In the genomic region with DNA sequence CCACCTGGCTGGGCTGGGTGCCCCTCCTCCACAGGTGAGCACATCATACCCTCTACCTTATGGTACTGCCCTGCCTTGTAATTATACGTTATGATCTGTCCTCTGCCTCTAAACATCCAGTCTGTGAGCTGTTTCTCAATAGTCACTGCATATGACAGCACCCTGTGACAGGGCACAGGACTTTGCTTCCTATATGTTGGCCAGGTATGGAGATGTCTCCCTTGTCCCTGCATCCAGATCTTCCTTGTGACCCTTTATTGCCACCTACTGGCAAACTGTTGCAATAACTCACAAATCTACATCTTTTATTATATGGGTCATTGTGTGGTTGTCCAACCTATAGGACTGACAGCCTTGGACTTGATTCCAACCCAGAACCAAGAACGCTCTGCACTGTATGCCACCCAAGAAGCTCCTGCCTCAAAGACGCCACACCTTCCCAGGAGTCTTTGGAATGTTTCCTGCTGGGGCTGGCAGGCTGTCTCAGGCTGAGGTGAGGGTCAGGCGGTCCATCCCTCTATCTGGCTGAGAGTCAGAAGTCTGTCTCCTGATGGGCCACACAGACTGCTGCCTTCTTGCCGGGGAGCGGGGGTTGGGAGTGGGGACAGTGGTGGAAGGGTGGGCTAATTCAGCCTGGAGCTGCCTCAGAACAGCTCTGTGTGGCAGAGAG, we compare ENCODE assay signal across 7 mouse cellular contexts. TPM values are rescaled to one million over a fixed set of nuclear protein-coding genes. Genes with fewer than 3 reads are reported as not detected.
DNase-seq lines count a peak whose midpoint lies in the region; ATAC-seq and TF ChIP-seq lines count a peak whose summit lies in the region.

No protein-coding gene starts in this region.

- H3K4me2 ChIP-seq in heart, embryonic 11.5 days: no peak overlapping the region
- H3K4me2 ChIP-seq in kidney, embryonic 16.5 days (replicated peaks; ENCODE audit: low read depth, low read length): no peak overlapping the region
- H3K4me2 ChIP-seq in lung, embryonic 14.5 days: no peak overlapping the region

- peak; percentile 57 for TF ChIP-seq RAD21 in MEL (IDR thresholded peaks at IDR 0.05; ENCODE audit: low read depth, low read length)

- no peak for TF ChIP-seq EP300 in MEL (IDR thresholded peaks at IDR 0.05; ENCODE audit: low read depth in 1 of 2, low read length in 2 of 2)

- H3K9me3 ChIP-seq in MEL (replicated peaks; ENCODE audit: insufficient read depth, low read length): no peaks in the 10 kb centered on the region
- no peaks in the 10 kb centered on the region for H3K9me3 ChIP-seq in heart, embryonic 11.5 days (replicated peaks; ENCODE audit: control insufficient read depth, low read length)
- no peaks in the 10 kb centered on the region for H3K9me3 ChIP-seq in kidney, embryonic 16.5 days (ENCODE audit: low read length)
- H3K9me3 ChIP-seq in lung, embryonic 14.5 days (ENCODE audit: low read depth, low read length): no peaks in the 10 kb centered on the region

- no peak for TF ChIP-seq POLR2A in MEL (IDR thresholded peaks at IDR 0.05; ENCODE audit: control insufficient read depth in 1 of 2, insufficient read depth in 1 of 2, low read depth in 1 of 2, low read length in 2 of 2, poor library complexity in 1 of 2)

- no peaks in the 10 kb centered on the region for H3K79me2 ChIP-seq in MEL (ENCODE audit: control insufficient read depth, insufficient read depth, low read length, poor library complexity)

- no peak overlapping the region for H3K9ac ChIP-seq in MEL (ENCODE audit: control insufficient read depth, low read depth, low read length, poor library complexity, severe bottlenecking)
- H3K9ac ChIP-seq in heart, embryonic 11.5 days (ENCODE audit: low read depth, low read length): no peak overlapping the region
- no peak overlapping the region for H3K9ac ChIP-seq in kidney, embryonic 16.5 days (replicated peaks; ENCODE audit: low read length)
- no peak overlapping the region for H3K9ac ChIP-seq in lung, embryonic 14.5 days

- no peaks in the 10 kb centered on the region for H3K4me1 ChIP-seq in MEL (ENCODE audit: control insufficient read depth in 1 of 2, insufficient read depth in 2 of 2, low read length in 2 of 2)
- H3K4me1 ChIP-seq in heart, embryonic 11.5 days (ENCODE audit: control insufficient read depth, insufficient read depth, low read length): peaks cover 6% of the 10 kb centered on the region; the same call in 1 of the 2 replicates
- 0 out of 2 replicates have a peak, but pooled peaks cover 3% of the 10 kb centered on the region for H3K4me1 ChIP-seq in kidney, embryonic 16.5 days (ENCODE audit: insufficient read depth, low read length)
- no peaks in the 10 kb centered on the region for H3K4me1 ChIP-seq in lung, embryonic 14.5 days (ENCODE audit: insufficient read depth)

- no peak overlapping the region for H3K27ac ChIP-seq in MEL (ENCODE audit: control insufficient read depth, low read depth, low read length)
- no peak overlapping the region for H3K27ac ChIP-seq in heart, embryonic 11.5 days (ENCODE audit: low read depth, low read length)
- H3K27ac ChIP-seq in kidney, embryonic 16.5 days (ENCODE audit: low read length): no peak overlapping the region
- no peak overlapping the region for H3K27ac ChIP-seq in lung, embryonic 14.5 days (ENCODE audit: low read depth)

- peak; percentile 22 to 61 (median 55); a peak in 5 of 6 replicates for TF ChIP-seq CTCF in MEL (IDR thresholded peaks at IDR 0.05 in 2 of 3, conservative IDR thresholded peaks at IDR 0.05 in 1 of 3; ENCODE audit: control insufficient read depth in 1 of 3, insufficient read depth in 1 of 3, low read depth in 2 of 3, low read length in 3 of 3, poor library complexity in 1 of 3, severe bottlenecking in 1 of 3)
- peak; percentile 91 for TF ChIP-seq CTCF in lung, embryonic 14.5 days (IDR thresholded peaks at IDR 0.05; ENCODE audit: low read depth)

- H3K4me3 ChIP-seq in MEL (ENCODE audit: control insufficient read depth in 1 of 2, insufficient read depth in 1 of 2, low read depth in 2 of 2, low read length in 2 of 2): no peak overlapping the region
- H3K4me3 ChIP-seq in heart, embryonic 11.5 days (ENCODE audit: low read depth, low read length): no peak overlapping the region
- no peak overlapping the region for H3K4me3 ChIP-seq in kidney, embryonic 16.5 days (ENCODE audit: low read length)
- H3K4me3 ChIP-seq in lung, embryonic 14.5 days (ENCODE audit: low read depth, low read length): no peak overlapping the region

- no peaks in the 10 kb centered on the region for H3K27me3 ChIP-seq in MEL (ENCODE audit: control insufficient read depth in 1 of 2, insufficient read depth in 2 of 2, low read length in 2 of 2)
- no peaks in the 10 kb centered on the region for H3K27me3 ChIP-seq in heart, embryonic 11.5 days (ENCODE audit: control insufficient read depth, insufficient read depth, low read length)
- H3K27me3 ChIP-seq in kidney, embryonic 16.5 days (ENCODE audit: insufficient read depth, low read length): no peaks in the 10 kb centered on the region
- H3K27me3 ChIP-seq in lung, embryonic 14.5 days (ENCODE audit: insufficient read depth, low read length): no peaks in the 10 kb centered on the region

- 36% methylated on average over 6 of the region's 6 CpGs for WGBS in heart, embryonic 11.5 days (ENCODE audit: insufficient replicate concordance)
- WGBS in kidney, embryonic 16.5 days: 42% methylated on average over 6 of the region's 6 CpGs
- WGBS in lung, embryonic 14.5 days: 13% methylated on average over 6 of the region's 6 CpGs

- DNase-seq in A20 (ENCODE audit: low read depth, low spot score): peak; percentile 41
- peak; percentile 33 for DNase-seq in MEL (ENCODE audit: low read depth, low spot score)
- peak; percentile 66 to 80 for DNase-seq in cerebellum, postnatal 14 days
- DNase-seq in lung, embryonic 14.5 days: peak; percentile 85
- peak; percentile 81 for DNase-seq in retina, postnatal 1 day

- ATAC-seq in heart, embryonic 11.5 days (replicated peaks; ENCODE audit: insufficient number of reproducible peaks, low FRiP score, low TSS enrichment): peak; percentile 40; the same call in 1 of the 2 replicates
- ATAC-seq in kidney, embryonic 16.5 days (ENCODE audit: low FRiP score, low TSS enrichment): peak; percentile 79
- ATAC-seq in lung, embryonic 14.5 days (ENCODE audit: insufficient read depth): peak; percentile 74

- H3K36me3 ChIP-seq in MEL (ENCODE audit: control insufficient read depth in 1 of 2, insufficient read depth in 2 of 2, low read length in 2 of 2): no peaks in the 10 kb centered on the region
- H3K36me3 ChIP-seq in heart, embryonic 11.5 days (ENCODE audit: control insufficient read depth, insufficient read depth, low read length): no peaks in the 10 kb centered on the region
- no peaks in the 10 kb centered on the region for H3K36me3 ChIP-seq in kidney, embryonic 16.5 days (ENCODE audit: insufficient read depth, low read length)
- H3K36me3 ChIP-seq in lung, embryonic 14.5 days (ENCODE audit: insufficient read depth): no peaks in the 10 kb centered on the region

TF ChIP-seq in MEL, 35 proteins besides CTCF, POLR2A, EP300 and RAD21:
- TF ChIP-seq ZC3H11A (IDR thresholded peaks at IDR 0.05; ENCODE audit: low read depth, low read length): peak; percentile 16
- TF ChIP-seq BHLHE40 (IDR thresholded peaks at IDR 0.05; ENCODE audit: borderline replicate concordance, low read depth, low read length): no peak
- peak; percentile 62 for TF ChIP-seq SMC3 (IDR thresholded peaks at IDR 0.05; ENCODE audit: low read depth, low read length)
TF ChIP-seq in MEL: peak in this region for 2.

RNA-seq across cellular contexts. Expression of a gene that starts 46.2 kb away (rescaled TPM):
- not detected in 2 replicates for total RNA-seq in MEL (2012; rRNA removed)
- under 1 TPM in 1 of 2 experiments, not detected in 1; 0.06 TPM for polyA plus RNA-seq in MEL (2012; ENCODE audit: insufficient read depth in 1 of 2, insufficient read length in 2 of 2, low read depth in 1 of 2, low replicate concordance in 2 of 2, missing spikeins in 1 of 2)
- polyA plus RNA-seq in heart, embryonic 11.5 days (2014; fragmentation: Nextera tagmentation; extraction: Ambion mirVana): 0.99 and 1.3 TPM in 2 replicates
- 7.4 and 9.4 TPM in 2 replicates for polyA plus RNA-seq in kidney, embryonic 16.5 days (2015; fragmentation: Nextera tagmentation; extraction: Ambion mirVana)
- polyA plus RNA-seq in lung, embryonic 14.5 days (2014; fragmentation: Nextera tagmentation; extraction: Ambion mirVana): 2.2 and 2.4 TPM in 2 replicates

Comparison
In these comparisons a context has a peak if more than half of its experiments do, and no peak if none do; other contexts are left out.
1. DNase-seq: peak in every context shown above with its lines; median percentile 85 in lung, embryonic 14.5 days; 81 in retina, postnatal 1 day; 73 in cerebellum, postnatal 14 days; 41 in A20; 33 in MEL.